Mouse (Mus musculus): ENCODE results near the gene March4. TPM values are rescaled to one million over a fixed set of nuclear protein-coding genes. Genes with fewer than 3 reads are reported as not detected.

Gene March4
- polyA plus RNA-seq, 1 experiment, result 0.01 TPM

- no peak overlapping the region for H3K4me3 ChIP-seq
These were observed 46.5 kb downstream of the March4 start for GRCm38 (mm10) chr1:72490193-72490592.

GRCm38 (mm10) chr1:72476594-72476993 lies 60.1 kb downstream of the March4 start:
- TF ChIP-seq POLR2AphosphoS2 (IDR thresholded peaks at IDR 0.05; ENCODE audit: insufficient read length, low read depth), result no peak
- no peak for TF ChIP-seq REST (IDR thresholded peaks at IDR 0.05; ENCODE audit: insufficient read depth, insufficient read length)
- no peak for TF ChIP-seq USF1 (IDR thresholded peaks at IDR 0.05; ENCODE audit: low read depth)
- no peak for TF ChIP-seq TCF3 (IDR thresholded peaks at IDR 0.05; ENCODE audit: insufficient read length, low read depth)
- TF ChIP-seq MAX (IDR thresholded peaks at IDR 0.05; ENCODE audit: low read depth), result no peak
- TF ChIP-seq SRF (IDR thresholded peaks at IDR 0.05; ENCODE audit: control insufficient read depth, insufficient read length, low read depth), result no peak
- TF ChIP-seq MYOD1 (IDR thresholded peaks at IDR 0.05; ENCODE audit: control insufficient read depth in 1 of 3, insufficient read length in 2 of 3, low read depth in 2 of 3), result no peak
- TF ChIP-seq POLR2A (IDR thresholded peaks at IDR 0.05; ENCODE audit: insufficient read length, low read depth), result no peak
- Histone ChIP-seq H3K27me3 (ENCODE audit: control insufficient read depth, insufficient read depth, insufficient read length) (no peaks in the 10 kb centered on the region), H3K36me3 (ENCODE audit: control insufficient read depth, insufficient read depth) (no peaks in the 10 kb centered on the region), H3K4me3 (no peak overlapping the region), H3ac (ENCODE audit: control insufficient read depth, insufficient read length) (no peak overlapping the region), H3K79me2 (ENCODE audit: control insufficient read depth, insufficient read depth) (no peaks in the 10 kb centered on the region), H3K4me2 (ENCODE audit: low read depth) (no peak overlapping the region)

More at GRCm38 (mm10) chr1:72490193-72490592, 46.5 kb downstream of the March4 start:
- no peak for TF ChIP-seq POLR2AphosphoS2 (IDR thresholded peaks at IDR 0.05; ENCODE audit: insufficient read length, low read depth)
- no peak overlapping the region for H3ac ChIP-seq (ENCODE audit: control insufficient read depth, insufficient read length)
- H3K4me2 ChIP-seq (ENCODE audit: low read depth), result no peak overlapping the region
- no peaks in the 10 kb centered on the region for H3K36me3 ChIP-seq (ENCODE audit: control insufficient read depth, insufficient read depth)
- H3K79me2 ChIP-seq (ENCODE audit: control insufficient read depth, insufficient read depth), result no peaks in the 10 kb centered on the region
- no peaks in the 10 kb centered on the region for H3K27me3 ChIP-seq (ENCODE audit: control insufficient read depth, insufficient read depth, insufficient read length)

- Histone ChIP-seq H3K79me2 (ENCODE audit: control insufficient read depth, insufficient read depth) (no peaks in the 10 kb centered on the region), H3K4me3 (no peak overlapping the region), H3ac (ENCODE audit: control insufficient read depth, insufficient read length) (no peak overlapping the region), H3K36me3 (ENCODE audit: control insufficient read depth, insufficient read depth) (no peaks in the 10 kb centered on the region), H3K4me2 (ENCODE audit: low read depth) (no peak overlapping the region), H3K27me3 (ENCODE audit: control insufficient read depth, insufficient read depth, insufficient read length) (no peaks in the 10 kb centered on the region)
- no peak for TF ChIP-seq SRF (IDR thresholded peaks at IDR 0.05; ENCODE audit: control insufficient read depth, insufficient read length, low read depth)
- no peak for TF ChIP-seq MAX (IDR thresholded peaks at IDR 0.05; ENCODE audit: low read depth)
- TF ChIP-seq E2F4 (IDR thresholded peaks at IDR 0.05; ENCODE audit: insufficient read depth), result no peak
- no peak for TF ChIP-seq REST (IDR thresholded peaks at IDR 0.05; ENCODE audit: insufficient read depth, insufficient read length)
- TF ChIP-seq POLR2A (IDR thresholded peaks at IDR 0.05; ENCODE audit: insufficient read length, low read depth), result no peak
- no peak for TF ChIP-seq CEBPB (IDR thresholded peaks at IDR 0.05; ENCODE audit: insufficient read depth, poor library complexity, severe bottlenecking)
- no peak for TF ChIP-seq TCF3 (IDR thresholded peaks at IDR 0.05; ENCODE audit: insufficient read length, low read depth)
- TF ChIP-seq USF1 (IDR thresholded peaks at IDR 0.05; ENCODE audit: low read depth), result no peak
- no peak for TF ChIP-seq TCF12 (IDR thresholded peaks at IDR 0.05; ENCODE audit: insufficient read depth, poor library complexity, severe bottlenecking)
- TF ChIP-seq POLR2AphosphoS2 (IDR thresholded peaks at IDR 0.05; ENCODE audit: insufficient read length, low read depth), result no peak
These were observed 67.7 kb downstream of the March4 start for GRCm38 (mm10) chr1:72469075-72469474.

- Histone ChIP-seq H3K36me3 (ENCODE audit: control insufficient read depth, insufficient read depth) (no peaks in the 10 kb centered on the region), H3K4me3 (no peak overlapping the region), H3K4me2 (ENCODE audit: low read depth) (no peak overlapping the region), H3ac (ENCODE audit: control insufficient read depth, insufficient read length) (no peak overlapping the region), H3K79me2 (ENCODE audit: control insufficient read depth, insufficient read depth) (no peaks in the 10 kb centered on the region), H3K27me3 (ENCODE audit: control insufficient read depth, insufficient read depth, insufficient read length) (no peaks in the 10 kb centered on the region)
- TF ChIP-seq MAX (IDR thresholded peaks at IDR 0.05; ENCODE audit: low read depth) (no peak), TCF3 (IDR thresholded peaks at IDR 0.05; ENCODE audit: insufficient read length, low read depth) (no peak), REST (IDR thresholded peaks at IDR 0.05; ENCODE audit: insufficient read depth, insufficient read length) (no peak), POLR2AphosphoS2 (IDR thresholded peaks at IDR 0.05; ENCODE audit: insufficient read length, low read depth) (no peak), CEBPB (IDR thresholded peaks at IDR 0.05; ENCODE audit: insufficient read depth, poor library complexity, severe bottlenecking) (no peak), SRF (IDR thresholded peaks at IDR 0.05; ENCODE audit: control insufficient read depth, insufficient read length, low read depth) (no peak), TCF12 (IDR thresholded peaks at IDR 0.05; ENCODE audit: insufficient read depth, poor library complexity, severe bottlenecking) (no peak), MYOD1 (IDR thresholded peaks at IDR 0.05; ENCODE audit: control insufficient read depth in 1 of 3, insufficient read length in 2 of 3, low read depth in 2 of 3) (no peak), MYOG (IDR thresholded peaks at IDR 0.05; ENCODE audit: control insufficient read depth in 1 of 3, insufficient read depth in 1 of 3, insufficient read length in 2 of 3, low read depth in 2 of 3) (no peak), E2F4 (IDR thresholded peaks at IDR 0.05; ENCODE audit: insufficient read depth) (no peak), POLR2A (IDR thresholded peaks at IDR 0.05; ENCODE audit: insufficient read length, low read depth) (no peak), USF1 (IDR thresholded peaks at IDR 0.05; ENCODE audit: low read depth) (no peak)
These were observed 68.2 kb downstream of the March4 start for GRCm38 (mm10) chr1:72468466-72469003.

- no peaks in the 10 kb centered on the region for H3K27me3 ChIP-seq (ENCODE audit: control insufficient read depth, insufficient read depth, insufficient read length)
- H3K79me2 ChIP-seq (ENCODE audit: control insufficient read depth, insufficient read depth), result no peaks in the 10 kb centered on the region
- no peak for TF ChIP-seq E2F4 (IDR thresholded peaks at IDR 0.05; ENCODE audit: insufficient read depth)
- H3K36me3 ChIP-seq (ENCODE audit: control insufficient read depth, insufficient read depth), result no peaks in the 10 kb centered on the region
- peak overlapping the region; percentile 39 for H3K4me2 ChIP-seq (ENCODE audit: low read depth)
- H3K4me3 ChIP-seq, result no peak overlapping the region
- H3ac ChIP-seq (ENCODE audit: control insufficient read depth, insufficient read length), result no peak overlapping the region
These were observed 71.7 kb downstream of the March4 start for GRCm38 (mm10) chr1:72464926-72465583.

Data from myocyte (in vitro differentiated cells).